Mouse (Mus musculus): ENCODE data around the gene Med16.

DNA sequence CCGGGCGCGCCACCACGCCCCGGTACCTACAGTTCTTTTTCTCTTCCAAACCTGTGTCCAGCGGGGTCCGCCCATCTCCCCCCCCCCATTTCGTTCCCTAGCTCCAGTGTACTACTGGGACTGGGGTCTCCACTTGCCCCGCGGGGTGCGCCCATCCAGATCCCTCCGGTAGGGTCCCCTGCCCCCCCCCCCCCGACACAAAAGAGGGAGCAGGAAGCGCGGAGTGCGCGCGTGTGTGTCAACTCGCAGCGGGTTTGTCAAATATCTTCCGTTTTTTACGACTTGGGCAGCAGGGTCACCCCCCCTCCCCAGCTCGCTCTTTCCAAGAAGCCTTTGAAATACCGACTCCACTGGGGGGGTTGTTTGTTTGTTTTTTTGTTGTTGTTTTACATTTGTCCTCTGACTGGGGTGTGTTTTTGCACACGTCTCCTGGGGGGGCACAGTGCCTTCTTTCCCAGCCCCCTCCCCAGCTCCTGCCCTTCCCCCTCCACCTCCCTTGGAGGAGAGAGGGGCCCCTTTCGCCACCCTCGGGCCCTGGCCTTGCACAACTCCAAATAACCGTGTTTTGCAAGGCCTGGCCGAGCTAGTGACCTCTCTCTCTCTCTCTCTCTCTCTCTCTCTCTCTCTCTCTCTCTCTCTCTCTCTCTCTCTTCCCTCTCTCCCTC is 19.4 kb upstream of the Med16 start:
- TF ChIP-seq TAL1 (IDR thresholded peaks at IDR 0.05; ENCODE audit: low read length) (no peak), GATA1 (IDR thresholded peaks at IDR 0.05; ENCODE audit: low read length) (no peak)
